Mouse (Mus musculus) myocyte (in vitro differentiated cells): Measurements from ENCODE around the gene Gemin8.

Experiments
- E2F4 ChIP-seq: IDR thresholded peaks from one replicate; pipeline ENCODE4 v1.6.1; 2011; ENCODE audit warnings: mild to moderate bottlenecking, control low read depth, moderate library complexity; ENCODE audit not compliant: insufficient read depth
- POLR2A ChIP-seq: IDR thresholded peaks from one replicate; pipeline ENCODE4 v1.6.1; 2011; ENCODE audit warnings: low read depth, mild to moderate bottlenecking, control low read depth, moderate library complexity; ENCODE audit not compliant: insufficient read length

- TF ChIP-seq E2F4: no peak
- TF ChIP-seq POLR2A: no peak
These were observed 69.3 kb downstream of the Gemin8 start for GRCm38 (mm10) chrX:166239520-166239919.
